Mouse (Mus musculus) effector memory CD4-positive, alpha-beta T cell, adult 5 months (primary cell): ENCODE measurements around the gene Olfr1278. TPM values are rescaled to one million over a fixed set of nuclear protein-coding genes. Genes with fewer than 3 reads are reported as not detected.

ENCODE experiments used
- polyA plus RNA-seq: library from polyadenylated mRNA; unstranded; fragments of 100-300 nt; shearing (Covaris generic); gene quantifications from one replicate; pipeline ENCODE4 v1.2.1, GENCODE M21; 2017

Olfr1278 gene
- not detected for polyA plus RNA-seq

DNA sequence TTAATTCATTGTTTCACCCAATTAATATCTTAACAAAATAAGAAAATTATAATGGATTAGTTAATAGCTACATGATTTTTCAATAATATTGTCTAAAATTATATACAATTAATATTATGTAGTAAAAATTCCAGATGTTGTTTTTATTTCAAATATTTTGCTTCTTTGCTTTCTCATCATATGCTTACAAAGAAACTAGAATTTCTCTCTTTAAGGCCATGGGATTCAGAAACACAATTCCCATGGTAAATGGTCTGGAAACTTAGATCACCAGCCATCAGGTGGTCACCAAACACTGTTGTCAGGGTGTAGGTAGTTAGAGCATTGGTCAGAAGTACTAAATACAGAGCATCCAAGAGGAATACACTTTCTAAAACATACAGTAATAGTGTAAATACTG lies at the start of gene Olfr1278:
Gene Olfr1278 (plus strand): TSS at position 301 of the 400 bp plus-strand sequence.

DNA sequence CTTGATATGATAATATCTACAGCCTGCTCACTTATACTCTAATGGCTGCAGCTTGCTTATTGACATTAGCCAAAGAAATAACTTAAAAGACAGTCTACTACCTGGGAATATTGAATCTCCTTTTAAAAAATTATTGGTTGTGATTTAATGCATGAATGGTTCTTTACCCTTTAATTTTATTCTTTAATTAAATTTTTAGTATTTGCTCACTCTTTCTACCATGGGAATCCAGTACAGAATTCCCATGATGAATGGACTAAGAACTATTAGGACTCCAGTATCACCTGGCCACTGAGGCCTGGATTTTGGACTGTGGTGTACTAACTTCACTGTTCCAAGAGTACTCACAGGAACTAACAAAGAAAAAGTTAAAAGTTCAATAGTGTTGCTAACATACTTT lies 35.7 kb upstream of the Olfr1278 start, which contains the start of gene Olfr1276:
Gene Olfr1276 (plus strand): TSS at position 301 of the 400 bp plus-strand sequence.

DNA sequence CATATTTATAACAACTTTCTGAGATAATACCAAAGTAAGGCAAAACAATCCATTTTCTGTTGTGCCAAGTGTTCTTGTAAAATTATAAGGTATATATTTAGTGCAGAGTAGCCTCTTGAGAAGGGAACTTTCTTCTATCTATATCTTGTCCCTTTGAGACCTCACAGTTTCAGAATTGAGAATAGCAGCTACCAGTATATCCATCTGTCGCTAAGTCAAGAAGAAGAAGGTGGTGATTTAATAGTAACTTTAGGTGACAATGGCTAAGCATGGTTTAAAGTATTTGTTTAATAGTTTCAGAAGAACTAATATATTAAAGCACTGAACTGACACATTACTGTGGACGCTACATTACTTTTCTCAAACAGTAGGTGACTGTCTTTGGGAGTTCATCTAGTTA lies 15.9 kb upstream of the Olfr1278 start, which contains the start of gene Olfr1277:
Gene Olfr1277 (minus strand): TSS at position 101 of the 400 bp plus-strand sequence.

DNA sequence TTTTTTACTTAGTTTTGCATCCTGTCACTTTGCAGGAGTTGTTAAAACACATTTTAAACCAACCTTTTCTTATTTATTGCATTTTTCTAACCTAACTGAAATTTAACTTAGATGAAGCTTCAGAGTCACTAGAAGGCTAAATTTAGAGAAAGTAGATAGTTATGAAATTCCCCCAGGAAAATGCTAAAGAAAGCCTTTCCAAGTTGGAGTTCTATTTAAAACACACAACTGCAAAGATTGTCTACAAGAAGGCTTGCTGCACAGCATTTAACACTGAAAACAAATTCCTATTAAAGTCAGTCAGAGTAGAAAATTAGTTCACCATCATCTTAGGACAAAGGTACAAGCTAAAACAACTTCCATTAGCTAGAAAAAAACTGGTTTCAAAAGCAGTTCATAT lies 10.4 kb downstream of the Olfr1278 start, which contains the start of gene Olfr1279:
Gene Olfr1279 (plus strand): TSS at position 262 of the 400 bp plus-strand sequence.

DNA sequence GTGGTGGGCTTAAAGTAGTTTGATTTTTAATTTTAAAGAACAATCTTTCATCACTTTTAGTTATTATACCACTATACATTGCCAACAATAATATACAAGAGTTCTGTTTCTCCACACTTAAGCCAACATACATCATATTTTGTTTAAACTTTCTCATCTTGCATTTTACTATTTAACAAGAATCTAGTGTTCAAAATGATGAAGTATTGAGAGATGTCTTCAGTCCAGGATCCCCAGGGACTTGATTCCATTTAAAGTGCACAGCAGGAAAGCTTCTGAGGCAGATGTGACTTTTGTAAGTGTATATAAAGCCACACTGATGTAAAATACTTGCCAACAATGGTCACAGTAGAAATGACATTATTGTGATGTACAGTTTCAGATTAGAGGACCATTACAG lies 23.8 kb downstream of the Olfr1278 start, which contains the start of gene Olfr1280:
Gene Olfr1280 (plus strand): TSS at position 301 of the 400 bp plus-strand sequence.

DNA sequence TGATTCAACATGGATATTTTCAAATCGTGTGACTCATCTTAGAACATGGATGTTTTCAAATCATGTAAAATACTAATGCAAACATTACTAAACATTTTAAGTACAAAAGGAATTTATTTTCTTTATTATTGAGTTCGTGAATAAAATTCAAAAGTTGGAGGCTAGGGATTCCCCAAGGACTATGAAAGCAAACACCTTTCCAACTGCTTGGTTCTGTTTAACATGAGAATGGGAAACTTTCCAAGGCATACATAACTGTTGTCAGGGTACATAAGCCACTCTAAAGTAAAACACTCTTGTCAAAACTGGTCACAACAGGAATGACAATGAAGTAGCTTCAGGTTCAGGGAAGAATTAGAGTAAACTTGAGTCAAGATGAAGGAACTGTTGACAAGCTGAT lies 36.3 kb downstream of the Olfr1278 start, which contains the start of gene Olfr1281:
Gene Olfr1281 (plus strand): TSS at position 301 of the 400 bp plus-strand sequence.

DNA sequence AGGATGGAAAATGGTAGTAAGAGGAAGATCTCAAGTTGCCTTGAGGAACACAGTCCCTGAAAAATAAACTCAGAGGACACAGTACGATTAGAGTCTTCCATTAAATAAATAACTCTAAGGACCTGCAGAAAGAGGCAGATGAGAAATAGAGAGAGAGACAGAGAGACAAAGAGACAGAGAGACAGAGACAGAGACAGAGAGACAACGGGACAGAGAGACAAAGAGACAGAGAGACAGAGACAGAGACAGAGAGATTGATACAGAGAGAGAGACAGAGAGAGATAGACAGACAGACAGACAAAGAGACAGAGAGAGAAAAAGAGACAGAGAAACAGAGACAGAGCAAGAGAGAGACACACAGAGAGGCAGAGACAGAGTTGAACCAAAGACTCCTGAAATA lies 46.0 kb downstream of the Olfr1278 start, which contains the start of gene Olfr1282:
Gene Olfr1282 (minus strand): TSS at position 101 of the 400 bp plus-strand sequence.

Other genes with a start within 250 kb of the Olfr1278 start
- not detected for gene Gm13941, start 184.2 kb upstream of the Olfr1278 start, polyA plus RNA-seq
- not detected for gene Gm15130, start 137.2 kb upstream of the Olfr1278 start, polyA plus RNA-seq
- not detected for gene 4930430A15Rik, start 60.5 kb upstream of the Olfr1278 start, polyA plus RNA-seq
- not detected for gene Olfr1275, start 54.9 kb upstream of the Olfr1278 start, polyA plus RNA-seq
- gene Olfr1276, start 35.6 kb upstream of the Olfr1278 start, polyA plus RNA-seq, result not detected
- 0.12 TPM for gene Olfr1277, start 16.0 kb upstream of the Olfr1278 start, polyA plus RNA-seq
- not detected for gene Olfr1279, start 10.5 kb downstream of the Olfr1278 start, polyA plus RNA-seq
- not detected for gene Olfr1280, start 23.9 kb downstream of the Olfr1278 start, polyA plus RNA-seq
- not detected for gene Olfr1281, start 36.4 kb downstream of the Olfr1278 start, polyA plus RNA-seq
- not detected for gene Olfr1282, start 45.9 kb downstream of the Olfr1278 start, polyA plus RNA-seq
- not detected for gene Olfr1283, start 76.7 kb downstream of the Olfr1278 start, polyA plus RNA-seq
- gene Olfr1284, start 85.4 kb downstream of the Olfr1278 start, polyA plus RNA-seq, result 0.34 TPM
- not detected for gene Olfr1286, start 133.0 kb downstream of the Olfr1278 start, polyA plus RNA-seq
- gene Olfr1287, start 159.0 kb downstream of the Olfr1278 start, polyA plus RNA-seq, result not detected
- gene Olfr1288, start 184.0 kb downstream of the Olfr1278 start, polyA plus RNA-seq, result not detected
- gene Olfr1289, start 190.7 kb downstream of the Olfr1278 start, polyA plus RNA-seq, result not detected
- not detected for gene Olfr1290, start 203.7 kb downstream of the Olfr1278 start, polyA plus RNA-seq
- 0.10 TPM for gene Olfr1291-ps1, start 207.0 kb downstream of the Olfr1278 start, polyA plus RNA-seq
- not detected for gene Olfr1293-ps, start 235.1 kb downstream of the Olfr1278 start, polyA plus RNA-seq